Mouse (Mus musculus) c-Kit-negative CD71-positive TER-119-positive erythroid progenitor cells, embryonic 14.5 days (primary cell): ENCODE measurements around the gene Myh11.

Experiments used
- DNase-seq: peaks from one replicate; pipeline ENCODE4 v3.0.0-alpha.2; 2013; ENCODE audit warnings: low read depth, low spot score

Gene Myh11

GRCm38 (mm10) chr16:14265203-14265920 is 25.8 kb downstream of the Myh11 start:
- DNase-seq, result no peak

DNA sequence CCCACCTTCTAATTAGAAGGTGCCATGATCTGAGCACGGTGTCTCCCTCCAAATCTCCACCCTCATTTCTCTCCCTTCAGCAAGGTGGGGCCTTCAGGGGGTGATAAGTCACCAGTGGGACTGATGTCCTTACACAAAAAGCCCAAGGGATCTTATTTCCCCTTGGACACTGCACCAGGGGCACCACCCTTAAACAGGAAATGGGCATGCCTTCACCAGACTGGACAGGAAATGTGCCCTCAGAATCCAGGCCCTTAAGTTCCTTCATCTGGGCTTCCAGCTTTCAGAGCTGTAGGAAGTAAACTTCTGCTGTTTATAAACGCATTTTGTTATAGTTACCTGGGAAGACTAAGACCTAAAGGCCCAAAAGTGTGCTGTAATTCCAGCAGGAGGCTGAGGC is 26.7 kb downstream of the Myh11 start:
- DNase-seq, result no peak

- DNase-seq, result no peak
Measured at GRCm38 (mm10) chr16:14263241-14263640, 27.9 kb downstream of the Myh11 start.

GRCm38 (mm10) chr16:14262410-14262809 is 28.8 kb downstream of the Myh11 start:
- no peak for DNase-seq

DNA sequence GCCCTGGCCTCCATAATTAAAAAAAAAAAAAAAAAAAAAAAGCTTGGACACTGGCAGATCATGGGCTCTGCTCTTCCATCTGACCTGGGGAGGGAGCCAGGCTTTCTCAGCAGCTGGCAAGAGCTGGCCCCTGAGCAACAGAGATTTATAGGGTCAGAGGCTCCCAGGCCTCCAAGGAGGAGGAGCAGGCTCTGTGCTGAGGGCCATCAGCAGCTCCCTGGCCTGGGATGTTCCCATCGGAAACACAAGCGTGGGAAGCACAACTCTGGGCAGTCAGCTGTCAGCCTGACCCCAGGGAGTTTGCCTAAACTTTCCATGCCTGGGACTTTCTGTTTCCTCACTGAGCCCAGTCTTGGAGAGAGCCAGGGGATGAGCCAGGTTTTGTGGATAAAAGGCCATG is 32.3 kb downstream of the Myh11 start:
- DNase-seq, result no peak

GRCm38 (mm10) chr16:14253586-14253985 is 37.6 kb downstream of the Myh11 start:
- no peak for DNase-seq

DNA sequence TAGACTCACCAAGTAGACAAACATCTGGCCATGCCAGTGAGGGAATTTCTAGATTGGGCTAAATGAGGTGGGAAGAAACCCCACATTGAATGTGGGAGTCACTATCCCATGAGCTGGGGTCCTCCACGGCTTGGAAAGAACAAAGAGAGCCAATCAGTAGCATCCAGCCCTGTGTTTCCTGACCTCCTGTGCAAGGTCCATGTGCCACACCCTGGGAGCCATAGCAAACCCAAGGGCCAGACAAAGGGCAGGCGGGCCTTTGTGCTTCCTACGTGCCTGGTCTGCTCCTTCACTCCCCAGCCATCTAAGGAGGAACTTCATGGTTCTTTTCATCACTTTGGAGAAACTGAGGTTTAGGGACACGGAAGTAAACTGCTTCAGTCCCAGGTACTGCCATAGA is 38.3 kb downstream of the Myh11 start:
- no peak for DNase-seq

DNA sequence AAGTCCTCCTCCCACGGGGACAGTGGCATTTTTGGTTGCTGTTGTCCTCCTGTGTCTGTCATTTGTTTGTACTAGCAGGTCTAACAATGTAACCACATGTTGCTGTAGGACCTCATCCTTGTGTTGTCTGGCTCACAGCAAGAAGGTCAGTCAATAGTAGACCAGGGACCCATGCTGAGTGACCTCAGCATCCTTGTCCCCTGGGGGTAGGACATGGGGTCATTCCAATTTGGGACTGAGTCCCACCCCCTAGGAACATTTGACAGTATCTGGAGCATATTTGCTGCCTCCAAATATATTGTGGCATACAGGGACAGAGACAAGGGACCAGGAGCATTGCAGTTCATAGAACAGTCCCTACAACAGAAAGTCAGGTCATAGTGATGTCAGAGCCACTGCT is 41.3 kb downstream of the Myh11 start:
- no peak for DNase-seq

- DNase-seq, result no peak
Measured at GRCm38 (mm10) chr16:14242553-14242952, 48.6 kb downstream of the Myh11 start.

GRCm38 (mm10) chr16:14242059-14242458 is 49.1 kb downstream of the Myh11 start:
- no peak for DNase-seq

- DNase-seq, result peak; percentile 46
Measured at GRCm38 (mm10) chr16:14237100-14237723, 54.0 kb downstream of the Myh11 start.

GRCm38 (mm10) chr16:14215156-14215555 is 76.0 kb downstream of the Myh11 start:
- DNase-seq, result no peak

DNA sequence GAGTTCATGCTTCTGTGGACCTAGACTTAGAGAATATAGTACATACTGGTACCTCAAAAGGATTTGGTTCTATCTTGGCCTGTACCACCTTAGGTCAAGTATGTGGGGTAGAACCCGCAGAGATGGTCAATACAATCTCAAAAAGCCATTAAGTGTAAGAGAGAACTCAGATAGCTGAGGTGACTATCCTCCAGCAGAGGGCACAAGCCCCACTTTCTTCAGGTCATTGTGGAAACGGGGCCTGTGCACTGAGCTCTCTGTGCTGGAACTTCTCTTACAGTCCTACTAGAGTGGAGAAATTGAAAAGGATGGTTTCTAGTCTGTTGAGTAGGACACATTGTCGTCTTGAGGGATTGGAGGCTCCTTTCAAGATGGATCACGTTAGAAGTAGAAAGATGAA is 92.4 kb downstream of the Myh11 start:
- DNase-seq, result no peak

GRCm38 (mm10) chr16:14195427-14195826 is 95.7 kb downstream of the Myh11 start:
- DNase-seq, result peak; percentile 58

DNA sequence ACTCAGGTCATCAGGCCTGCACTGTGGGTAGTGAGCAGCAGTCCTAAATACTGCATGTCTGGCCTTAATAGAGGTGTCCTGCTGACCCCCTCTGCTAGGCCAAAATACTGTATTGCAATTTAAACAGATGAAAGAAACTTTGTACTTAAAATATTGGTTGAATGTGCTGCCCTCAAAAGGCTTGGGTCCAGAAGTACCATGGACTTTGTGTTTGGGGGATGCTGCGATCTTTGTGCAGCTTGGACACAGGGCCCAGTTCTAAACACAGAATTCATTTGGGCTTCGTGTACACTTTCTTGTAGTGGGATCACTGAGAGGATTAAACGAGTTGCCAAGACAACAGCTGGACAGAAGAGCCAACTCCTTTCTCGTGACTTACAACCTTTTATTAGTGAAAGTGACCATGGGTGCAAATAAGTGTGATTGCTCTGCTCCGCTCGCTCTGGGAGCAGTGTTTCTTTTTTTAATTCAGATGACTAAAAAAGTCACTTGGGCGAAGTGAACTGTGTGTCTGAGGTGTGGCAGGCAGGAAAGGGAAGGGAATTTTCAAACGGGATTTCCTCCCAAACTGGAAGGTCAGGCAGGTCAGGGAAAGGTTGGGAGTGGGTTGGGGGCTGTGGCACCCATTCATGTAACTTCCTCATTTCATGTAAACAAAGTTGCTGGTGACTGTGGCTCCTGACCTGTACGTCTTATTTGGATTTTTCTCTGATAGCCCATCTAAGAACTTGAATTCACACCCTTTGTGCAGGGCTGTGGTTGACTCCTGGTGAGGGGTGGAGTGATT is 96.8 kb downstream of the Myh11 start:
- DNase-seq, result no peak

DNA sequence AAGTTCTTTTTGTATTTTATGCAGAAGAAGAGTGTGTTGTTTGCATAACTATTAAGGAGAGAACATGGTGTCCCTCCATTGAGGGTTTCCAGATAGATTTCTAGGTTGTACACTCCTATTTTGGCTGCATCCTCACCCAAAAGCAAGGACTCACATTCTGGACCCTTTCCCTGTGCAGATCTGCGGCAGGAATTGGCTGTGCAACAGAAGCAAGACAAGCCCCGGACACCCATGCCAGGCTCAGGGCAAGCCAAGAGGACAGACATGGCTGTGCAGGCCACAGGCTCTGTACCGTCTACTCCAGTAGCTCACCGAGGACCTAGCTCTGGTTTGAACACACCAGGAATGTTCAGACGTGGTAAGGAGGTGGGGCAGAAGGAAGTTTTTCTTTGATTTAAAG is 105.7 kb downstream of the Myh11 start:
- DNase-seq, result no peak

DNA sequence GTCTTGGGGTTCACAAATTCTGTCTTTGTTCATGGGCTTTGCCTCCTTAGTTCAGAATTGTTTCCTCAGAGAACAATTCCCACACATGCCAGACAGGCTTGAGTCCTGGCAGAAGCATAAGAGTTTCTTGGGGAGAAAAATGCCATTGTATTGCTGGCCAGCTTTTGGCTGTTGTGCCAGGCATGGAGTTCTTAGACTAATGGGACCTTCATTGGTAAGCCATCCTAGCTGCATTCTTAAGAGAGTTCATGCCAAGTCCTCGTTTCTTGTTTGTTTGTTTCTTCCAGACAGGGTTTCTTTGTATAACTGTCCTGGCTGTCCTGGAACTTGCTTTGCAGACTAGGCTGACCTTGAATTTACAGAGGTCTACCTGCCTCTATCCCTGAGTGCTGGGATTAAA is 107.3 kb downstream of the Myh11 start:
- DNase-seq, result no peak

DNA sequence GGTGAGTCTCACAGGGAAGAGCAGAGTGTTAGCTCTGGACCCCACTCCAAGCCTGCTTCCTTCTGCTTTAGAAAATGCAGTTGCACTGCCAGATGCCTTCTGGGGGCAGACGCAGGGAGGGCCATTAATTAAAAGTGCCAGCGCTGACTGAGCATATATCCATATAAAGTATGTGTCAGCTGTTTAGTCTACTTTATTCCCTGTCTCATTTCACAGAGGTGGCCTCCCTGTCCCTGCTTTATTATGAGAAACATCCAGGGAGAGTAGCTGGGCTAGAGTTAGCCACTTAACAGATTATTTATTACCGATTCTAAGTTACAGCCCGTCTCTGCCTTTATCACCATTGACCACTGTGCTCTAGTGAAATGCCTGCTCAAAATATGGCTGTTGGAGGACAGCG is 108.8 kb downstream of the Myh11 start:
- no peak for DNase-seq

- DNase-seq, result no peak
Measured at GRCm38 (mm10) chr16:14180163-14180733, 110.9 kb downstream of the Myh11 start.

DNA sequence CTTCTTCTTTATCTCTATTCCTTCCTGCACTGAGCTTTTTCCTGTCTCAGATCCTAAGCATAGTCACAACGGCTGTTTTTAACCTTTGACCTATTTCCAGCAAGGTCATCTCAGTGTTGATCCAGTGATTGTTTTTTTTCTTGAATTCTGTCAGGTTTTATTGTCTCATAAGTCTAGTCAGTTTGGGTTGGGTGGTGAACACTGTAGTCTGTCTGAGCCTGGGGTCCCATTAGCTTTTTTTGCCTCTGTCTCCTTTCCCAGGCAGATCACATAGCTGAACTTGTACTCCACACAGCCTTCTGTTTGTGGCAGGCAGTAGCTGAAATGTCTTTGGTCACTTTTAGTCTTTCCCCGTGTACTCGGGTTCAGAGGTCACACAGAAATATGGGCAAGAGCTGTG is 113.1 kb downstream of the Myh11 start:
- no peak for DNase-seq

DNA sequence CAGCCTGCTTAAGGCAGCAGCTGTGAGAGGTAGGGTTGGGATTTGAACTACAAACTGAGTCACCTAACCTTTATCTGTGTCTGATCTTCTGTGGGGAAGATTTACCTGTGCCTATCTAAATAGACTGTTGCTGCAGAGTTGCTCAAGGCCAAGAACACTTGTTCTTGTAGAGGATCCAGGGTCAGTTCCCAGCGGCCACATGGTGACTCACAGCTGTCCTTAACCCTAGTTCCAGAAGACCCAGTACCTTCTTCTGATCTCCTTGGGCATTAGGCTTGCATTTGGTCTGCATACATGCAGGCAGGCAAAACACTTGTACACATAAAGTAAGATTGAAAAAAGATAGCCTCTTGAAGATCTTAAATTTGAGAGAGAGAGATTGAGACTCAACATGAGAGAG is 121.5 kb downstream of the Myh11 start:
- DNase-seq, result no peak

- DNase-seq, result peak; percentile 42
Measured at GRCm38 (mm10) chr16:14166490-14166889, 124.7 kb downstream of the Myh11 start.
